Mouse (Mus musculus) MEL (cell line): ENCODE data around the gene Nckipsd. TPM values are rescaled to one million over a fixed set of nuclear protein-coding genes. Genes with fewer than 3 reads are reported as not detected.

Source experiments
- DNase-seq: peaks from one replicate; pipeline ENCODE4 v3.0.0; 2011; ENCODE audit warnings: low read depth, low spot score
- H3K27ac ChIP-seq: 2 replicates; pipeline ENCODE4 v1.5.1; 2012; ENCODE audit warnings: low read depth, mild to moderate bottlenecking, control low read depth, low read length, moderate library complexity; ENCODE audit not compliant: control insufficient read depth
- H3K27me3 ChIP-seq, 2 experiments: fragments of 150-350 bp in 1 of 2; sonication (generic) in 1 of 2; 2 replicates each; pipeline ENCODE4 v1.6.1; 2012; ENCODE audit warnings: low read length in 2 of 2, mild to moderate bottlenecking in 2 of 2, improper control_type of control experiment in 1 of 2, moderate library complexity in 1 of 2; ENCODE audit not compliant: insufficient read depth in 2 of 2, control insufficient read depth in 1 of 2
- H3K36me3 ChIP-seq, 2 experiments: 2 replicates each; pipeline ENCODE4 v1.6.1; 2012 to 2014; ENCODE audit warnings: low read length in 2 of 2, improper control_type of control experiment in 1 of 2, inconsistent platforms in 1 of 2, mild to moderate bottlenecking in 1 of 2; ENCODE audit not compliant: insufficient read depth in 2 of 2, control insufficient read depth in 1 of 2
- H3K4me1 ChIP-seq, 2 experiments: fragments of 150-350 bp in 1 of 2; sonication (generic) in 1 of 2; 2 replicates each; pipeline ENCODE4 v1.6.1; 2012; ENCODE audit warnings: low read length in 2 of 2, improper control_type of control experiment in 1 of 2, mild to moderate bottlenecking in 1 of 2; ENCODE audit not compliant: insufficient read depth in 2 of 2, control insufficient read depth in 1 of 2
- H3K4me3 ChIP-seq, 2 experiments: fragments of 150-350 bp in 1 of 2; sonication (generic) in 1 of 2; 2 replicates each; pipeline ENCODE4 v1.5.1; 2012; ENCODE audit warnings: low read depth in 2 of 2, low read length in 2 of 2, mild to moderate bottlenecking in 2 of 2, moderate library complexity in 2 of 2, control low read depth in 1 of 2, improper control_type of control experiment in 1 of 2; ENCODE audit not compliant: control insufficient read depth in 1 of 2, insufficient read depth in 1 of 2
- H3K79me2 ChIP-seq: 2 replicates; pipeline ENCODE4 v1.6.1; 2012; ENCODE audit warnings: mild to moderate bottlenecking, low read length, moderate library complexity; ENCODE audit not compliant: control insufficient read depth, poor library complexity, insufficient read depth
- H3K9ac ChIP-seq: 2 replicates; pipeline ENCODE4 v1.6.1; 2012; ENCODE audit warnings: low read depth, mild to moderate bottlenecking, control low read depth, low read length, moderate library complexity; ENCODE audit not compliant: control insufficient read depth, poor library complexity, severe bottlenecking
- H3K9me3 ChIP-seq: fragments of 150-350 bp; sonication (generic); replicated peaks from 2 replicates; pipeline ENCODE4 v1.6.1; 2012; ENCODE audit warnings: mild to moderate bottlenecking, low read length, improper control_type of control experiment, moderate library complexity; ENCODE audit not compliant: insufficient read depth
- BHLHE40 ChIP-seq: IDR thresholded peaks from 2 replicates; pipeline ENCODE4 v1.6.1; 2012; ENCODE audit warnings: low read depth, mild to moderate bottlenecking, inconsistent platforms, low read length, improper control_type of control experiment, borderline replicate concordance
- CHD1 ChIP-seq: IDR thresholded peaks from 2 replicates; pipeline ENCODE4 v1.6.1; 2012; ENCODE audit warnings: low read depth, mild to moderate bottlenecking, inconsistent platforms, low read length, improper control_type of control experiment
- CTCF ChIP-seq, 3 experiments: IDR thresholded peaks in 2 of 3; conservative IDR thresholded peaks in 1 of 3; 2 replicates each; pipeline ENCODE4 v1.5.1; 2011 to 2012; ENCODE audit warnings: low read length in 3 of 3, low read depth in 2 of 3, mild to moderate bottlenecking in 2 of 3, improper control_type of control experiment in 1 of 3, inconsistent platforms in 1 of 3, mixed read lengths in 1 of 3, moderate library complexity in 1 of 3; ENCODE audit not compliant: control insufficient read depth in 1 of 3, insufficient read depth in 1 of 3, poor library complexity in 1 of 3, severe bottlenecking in 1 of 3
- E2F4 ChIP-seq: IDR thresholded peaks from 2 replicates; pipeline ENCODE4 v1.6.1; 2011; ENCODE audit warnings: low read depth, low read length, improper control_type of control experiment, borderline replicate concordance
- ELF1 ChIP-seq: IDR thresholded peaks from 2 replicates; pipeline ENCODE4 v1.6.1; 2014; ENCODE audit warnings: low read depth, mild to moderate bottlenecking, inconsistent platforms, low read length, improper control_type of control experiment, moderate library complexity
- ETS1 ChIP-seq: IDR thresholded peaks from 2 replicates; pipeline ENCODE4 v1.6.1; 2012; ENCODE audit warnings: low read depth, mild to moderate bottlenecking, inconsistent platforms, low read length, improper control_type of control experiment, moderate library complexity
- JUND ChIP-seq: IDR thresholded peaks from 2 replicates; pipeline ENCODE4 v1.6.1; 2011; ENCODE audit warnings: low read depth, mild to moderate bottlenecking, improper control_type of control experiment, low read length
- KAT2A ChIP-seq: conservative IDR thresholded peaks from 2 replicates; pipeline ENCODE4 v1.6.1; 2012; ENCODE audit warnings: low read depth, low read length, improper control_type of control experiment, inconsistent platforms
- MAFK ChIP-seq: IDR thresholded peaks from 2 replicates; pipeline ENCODE4 v1.6.1; 2011; ENCODE audit warnings: low read depth, mild to moderate bottlenecking, low read length, improper control_type of control experiment, borderline replicate concordance
- MAX ChIP-seq: IDR thresholded peaks from 2 replicates; pipeline ENCODE4 v1.6.1; 2011; ENCODE audit warnings: low read length, improper control_type of control experiment
- MAZ ChIP-seq: IDR thresholded peaks from 2 replicates; pipeline ENCODE4 v1.6.1; 2012; ENCODE audit warnings: low read depth, mild to moderate bottlenecking, inconsistent platforms, low read length, improper control_type of control experiment
- MEF2A ChIP-seq: IDR thresholded peaks from 2 replicates; pipeline ENCODE4 v1.6.1; 2014; ENCODE audit warnings: low read depth, mild to moderate bottlenecking, inconsistent platforms, low read length, improper control_type of control experiment; ENCODE audit not compliant: poor library complexity, insufficient replicate concordance, severe bottlenecking; ENCODE audit errors: extremely low read depth
- MXI1 ChIP-seq: IDR thresholded peaks from 2 replicates; pipeline ENCODE4 v1.6.1; 2011; ENCODE audit warnings: mild to moderate bottlenecking, low read depth, low read length, improper control_type of control experiment
- MYC ChIP-seq: IDR thresholded peaks from 2 replicates; pipeline ENCODE4 v1.6.1; 2011; ENCODE audit warnings: low read depth, mild to moderate bottlenecking, low read length, improper control_type of control experiment, moderate library complexity
- NELFE ChIP-seq: IDR thresholded peaks from 2 replicates; pipeline ENCODE4 v1.6.1; 2011; ENCODE audit warnings: low read depth, low read length, improper control_type of control experiment
- NRF1 ChIP-seq: IDR thresholded peaks from 2 replicates; pipeline ENCODE4 v1.6.1; 2014; ENCODE audit warnings: low read depth, mild to moderate bottlenecking, inconsistent platforms, low read length, improper control_type of control experiment, moderate library complexity; ENCODE audit not compliant: poor library complexity, insufficient read depth, severe bottlenecking
- POLR2A ChIP-seq, 2 experiments: IDR thresholded peaks; 2 replicates each; pipeline ENCODE4 v1.6.1; 2011 to 2012; ENCODE audit warnings: low read length in 2 of 2, mild to moderate bottlenecking in 2 of 2, control low read depth in 1 of 2, improper control_type of control experiment in 1 of 2, low read depth in 1 of 2, moderate library complexity in 1 of 2; ENCODE audit not compliant: control insufficient read depth in 1 of 2, insufficient read depth in 1 of 2, poor library complexity in 1 of 2
- POLR2AphosphoS5 ChIP-seq: IDR thresholded peaks from 2 replicates; pipeline ENCODE4 v1.6.1; 2012; ENCODE audit warnings: low read depth, borderline replicate concordance, mild to moderate bottlenecking, inconsistent platforms, low read length, moderate library complexity, mixed read lengths
- RAD21 ChIP-seq: IDR thresholded peaks from 2 replicates; pipeline ENCODE4 v1.6.1; 2011; ENCODE audit warnings: mild to moderate bottlenecking, low read depth, low read length, improper control_type of control experiment
- RCOR1 ChIP-seq: IDR thresholded peaks from 2 replicates; pipeline ENCODE4 v1.6.1; 2012; ENCODE audit warnings: low read depth, mild to moderate bottlenecking, inconsistent platforms, low read length, improper control_type of control experiment
- SMC3 ChIP-seq: IDR thresholded peaks from 2 replicates; pipeline ENCODE4 v1.6.1; 2011; ENCODE audit warnings: low read depth, low read length, improper control_type of control experiment
- TCF12 ChIP-seq: IDR thresholded peaks from 2 replicates; pipeline ENCODE4 v1.6.1; 2014; ENCODE audit warnings: low read depth, mild to moderate bottlenecking, inconsistent platforms, low read length, improper control_type of control experiment, moderate library complexity
- UBTF ChIP-seq: IDR thresholded peaks from 2 replicates; pipeline ENCODE4 v1.6.1; 2012; ENCODE audit warnings: low read depth, mild to moderate bottlenecking, inconsistent platforms, low read length, improper control_type of control experiment, moderate library complexity, borderline replicate concordance; ENCODE audit not compliant: insufficient read depth
- USF2 ChIP-seq, 2 experiments: IDR thresholded peaks; 2 replicates each; pipeline ENCODE4 v1.6.1; 2011 to 2012; ENCODE audit warnings: improper control_type of control experiment in 2 of 2, low read length in 2 of 2, borderline replicate concordance in 1 of 2, inconsistent platforms in 1 of 2, low read depth in 1 of 2, mild to moderate bottlenecking in 1 of 2; ENCODE audit not compliant: insufficient read depth in 1 of 2
- ZC3H11A ChIP-seq: IDR thresholded peaks from 2 replicates; pipeline ENCODE4 v1.6.1; 2012; ENCODE audit warnings: low read depth, mild to moderate bottlenecking, inconsistent platforms, low read length, improper control_type of control experiment
- ZMIZ1 ChIP-seq: IDR thresholded peaks from 2 replicates; pipeline ENCODE4 v1.6.1; 2012; ENCODE audit warnings: low read depth, mild to moderate bottlenecking, inconsistent platforms, low read length, improper control_type of control experiment, moderate library complexity
- ZNF384 ChIP-seq: IDR thresholded peaks from 2 replicates; pipeline ENCODE4 v1.6.1; 2012; ENCODE audit warnings: low read depth, mild to moderate bottlenecking, inconsistent platforms, low read length, improper control_type of control experiment
- polyA plus RNA-seq, 2 experiments: library from polyadenylated mRNA; stranded (reverse) in 1 of 2; unstranded in 1 of 2; fragments of >175 nt in 1 of 2; fragments of >200 nt in 1 of 2; gene quantifications; 2 replicates each; pipeline versions ENCODE4 v1.2.1 to v1.2.4; 2012; ENCODE audit warnings: low replicate concordance in 2 of 2, low read depth in 1 of 2; ENCODE audit not compliant: insufficient read length in 2 of 2, insufficient read depth in 1 of 2, missing spikeins in 1 of 2
- total RNA-seq: library from RNA; depleted of rRNA; stranded (reverse); fragments of 300-350 nt; gene quantifications from 2 replicates; pipeline ENCODE4 v1.2.3, GENCODE M21; 2012

Nckipsd gene
- total and polyA plus RNA-seq, 3 experiments: 6.6 to 10.3 TPM; not detected in 1

GRCm38 (mm10) chr9:108809723-108810122, 1.6 kb downstream of the Nckipsd start:
- TF ChIP-seq KAT2A (no peak), USF2 (IDR thresholded peaks at IDR 0.05; ENCODE audit: borderline replicate concordance in 1 of 2, insufficient read depth in 1 of 2, low read depth in 1 of 2, low read length in 2 of 2) (no peak), JUND (no peak), POLR2AphosphoS5 (no peak), ELF1 (no peak), NELFE (no peak), UBTF (no peak), POLR2A (IDR thresholded peaks at IDR 0.05; ENCODE audit: control insufficient read depth in 1 of 2, insufficient read depth in 1 of 2, low read depth in 1 of 2, low read length in 2 of 2, poor library complexity in 1 of 2) (no peak), MYC (no peak), RAD21 (no peak), TCF12 (no peak), NRF1 (no peak), ZNF384 (no peak), MAZ (no peak), MXI1 (no peak), ZC3H11A (no peak), MAX (no peak), MEF2A (no peak)
- Histone ChIP-seq H3K27me3 (no peaks in the 10 kb centered on the region), H3K36me3 (peaks cover 0 to 23% of the 10 kb centered on the region in 2 experiments; a peak in 3 of 4 replicates), H3K4me1 (peaks cover 19 to 27% of the 10 kb centered on the region in 2 experiments), H3K79me2 (peaks cover 2% of the 10 kb centered on the region; the same call in 1 of the 2 replicates), H3K9me3 (no peaks in the 10 kb centered on the region), H3K9ac (no peak overlapping the region), H3K4me3 (no peak overlapping the region), H3K27ac (no peak overlapping the region)
- no peak for DNase-seq

GRCm38 (mm10) chr9:108810516-108810915, 2.3 kb downstream of the Nckipsd start:
- Histone ChIP-seq H3K9ac (no peak overlapping the region), H3K9me3 (no peaks in the 10 kb centered on the region), H3K27me3 (no peaks in the 10 kb centered on the region), H3K36me3 (peaks cover 0 to 23% of the 10 kb centered on the region in 2 experiments; a peak in 3 of 4 replicates)
- no peak for DNase-seq
- TF ChIP-seq CTCF (IDR thresholded peaks at IDR 0.05 in 2 of 3, conservative IDR thresholded peaks at IDR 0.05 in 1 of 3; ENCODE audit: control insufficient read depth in 1 of 3, insufficient read depth in 1 of 3, low read depth in 2 of 3, low read length in 3 of 3, poor library complexity in 1 of 3, severe bottlenecking in 1 of 3): no peak
- TF ChIP-seq ZMIZ1: no peak
- no peak for TF ChIP-seq CHD1
- no peak for TF ChIP-seq SMC3
- TF ChIP-seq RCOR1: no peak
- TF ChIP-seq BHLHE40: no peak
- no peak for TF ChIP-seq MAFK
- no peak for TF ChIP-seq NELFE
- no peak for TF ChIP-seq ELF1
- TF ChIP-seq E2F4: no peak
- TF ChIP-seq POLR2A (IDR thresholded peaks at IDR 0.05; ENCODE audit: control insufficient read depth in 1 of 2, insufficient read depth in 1 of 2, low read depth in 1 of 2, low read length in 2 of 2, poor library complexity in 1 of 2): no peak
- TF ChIP-seq ETS1: no peak
- TF ChIP-seq USF2 (IDR thresholded peaks at IDR 0.05; ENCODE audit: borderline replicate concordance in 1 of 2, insufficient read depth in 1 of 2, low read depth in 1 of 2, low read length in 2 of 2): no peak
- no peak for TF ChIP-seq JUND
- TF ChIP-seq UBTF: no peak
- no peak for TF ChIP-seq MYC
- TF ChIP-seq, all 39 proteins: peak for 0
- Histone ChIP-seq H3K4me3 (no peak overlapping the region), H3K27ac (no peak overlapping the region), H3K4me1 (peaks cover 19 to 26% of the 10 kb centered on the region in 2 experiments), H3K79me2 (peaks cover 2% of the 10 kb centered on the region; the same call in 1 of the 2 replicates)
